Mouse (Mus musculus): ENCODE results near the gene Sh3gl2.

Sh3gl2 gene

GRCm38 (mm10) chr4:85619261-85619660 is 414.3 kb downstream of the Sh3gl2 start:
- no peak for DNase-seq

GRCm38 (mm10) chr4:85629381-85629780 is 424.5 kb downstream of the Sh3gl2 start:
- no peak for DNase-seq

- DNase-seq = no peak
Observed at GRCm38 (mm10) chr4:85669271-85669670, 464.3 kb downstream of the Sh3gl2 start.

- no peak for DNase-seq
Observed at GRCm38 (mm10) chr4:85669735-85670134, 464.8 kb downstream of the Sh3gl2 start.

DNA sequence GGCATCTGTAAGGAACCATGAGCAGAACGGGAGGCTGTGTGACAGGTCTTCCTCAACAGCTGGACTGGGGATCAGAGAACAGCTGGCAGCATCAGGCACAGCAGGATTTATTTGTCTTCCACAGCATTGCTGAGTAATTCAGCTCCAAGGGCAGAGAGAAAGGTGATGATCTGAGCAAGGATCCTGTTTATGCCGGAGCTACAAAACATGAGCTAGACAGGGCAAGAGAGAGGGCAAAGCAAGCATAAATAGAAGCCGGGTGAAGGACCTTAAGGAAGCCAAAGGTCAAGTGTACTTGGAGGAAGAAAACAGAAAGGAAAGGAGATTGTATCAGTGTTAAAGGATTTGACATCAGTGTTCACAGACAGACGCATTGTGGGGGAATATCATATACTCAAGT is 467.4 kb downstream of the Sh3gl2 start:
- no peak for DNase-seq

DNA sequence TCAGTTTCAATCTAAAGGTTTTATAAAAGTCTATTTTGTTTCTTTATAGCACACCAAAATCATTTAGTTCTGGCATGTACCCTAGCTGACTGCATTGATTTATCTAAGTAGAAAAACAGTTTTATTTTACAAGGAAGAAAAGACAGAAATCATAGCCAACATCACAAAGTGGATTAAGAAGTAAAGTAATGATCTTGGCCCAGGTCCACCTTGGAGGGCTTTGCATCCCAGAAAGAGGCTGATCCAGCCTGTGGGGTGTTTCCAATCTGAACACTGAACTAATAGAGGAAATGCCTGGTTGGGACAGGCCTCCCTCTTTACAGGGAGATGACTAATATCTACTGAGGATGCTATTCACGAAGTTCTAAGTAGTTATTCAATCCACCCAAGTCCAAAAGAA is 472.7 kb downstream of the Sh3gl2 start:
- no peak for DNase-seq

GRCm38 (mm10) chr4:85686160-85686559 is 481.2 kb downstream of the Sh3gl2 start:
- DNase-seq = no peak

All from thymus, postnatal 4 days (tissue).